Mouse (Mus musculus): ENCODE measurements around the gene Il21r. TPM values are rescaled to one million over a fixed set of nuclear protein-coding genes. Genes with fewer than 3 reads are reported as not detected.

The Il21r gene
- total and polyA plus RNA-seq, 2 experiments from 2014 or later = 0.12 TPM; not detected in 1

- 76% methylated on average over 3 of the region's 3 CpGs for WGBS
- Histone ChIP-seq H3K9me3 (replicated peaks; ENCODE audit: control insufficient read depth, low read length) (peaks cover 8% of the 10 kb centered on the region), H3K27me3 (ENCODE audit: control insufficient read depth, insufficient read depth, low read length) (no peaks in the 10 kb centered on the region), H3K4me3 (ENCODE audit: low read depth, low read length) (peak overlapping the region; percentile 19; the same call in 1 of the 2 replicates), H3K4me1 (ENCODE audit: control insufficient read depth, insufficient read depth) (no peaks in the 10 kb centered on the region), H3K9ac (replicated peaks; ENCODE audit: low read depth, low read length) (no peak overlapping the region; the same call in 1 of the 2 replicates), H3K36me3 (replicated peaks; ENCODE audit: control insufficient read depth, insufficient read depth, low read length) (no peaks in the 10 kb centered on the region), H3K27ac (ENCODE audit: low read depth) (peak overlapping the region; percentile 20; the same call in 1 of the 2 replicates), H3K4me2 (ENCODE audit: low read depth, low read length) (peak overlapping the region; percentile 30; the same call in 1 of the 2 replicates)
- DNase-seq (ENCODE audit: low spot score) (no peak), ATAC-seq (ENCODE audit: insufficient read depth, low read depth) (no peak)
- TF ChIP-seq EP300 (IDR thresholded peaks at IDR 0.05; ENCODE audit: low read depth) = no peak
- TF ChIP-seq CTCF (IDR thresholded peaks at IDR 0.05; ENCODE audit: low read depth) = no peak
Measured at GRCm38 (mm10) chr7:125630989-125631388, 27.8 kb downstream of the Il21r start.

GRCm38 (mm10) chr7:125637220-125638140 lies 34.3 kb downstream of the Il21r start:
- Histone ChIP-seq H3K4me1 (ENCODE audit: control insufficient read depth, insufficient read depth) (peaks cover 6% of the 10 kb centered on the region), H3K9ac (replicated peaks; ENCODE audit: low read depth, low read length) (no peak overlapping the region), H3K9me3 (replicated peaks; ENCODE audit: control insufficient read depth, low read length) (no peaks in the 10 kb centered on the region), H3K27ac (ENCODE audit: low read depth) (no peak overlapping the region), H3K4me2 (ENCODE audit: low read depth, low read length) (no peak overlapping the region), H3K27me3 (ENCODE audit: control insufficient read depth, insufficient read depth, low read length) (no peaks in the 10 kb centered on the region), H3K36me3 (replicated peaks; ENCODE audit: control insufficient read depth, insufficient read depth, low read length) (peaks cover 31% of the 10 kb centered on the region), H3K4me3 (ENCODE audit: low read depth, low read length) (no peak overlapping the region)
- TF ChIP-seq EP300 (IDR thresholded peaks at IDR 0.05; ENCODE audit: low read depth) = no peak
- no peak for TF ChIP-seq CTCF (IDR thresholded peaks at IDR 0.05; ENCODE audit: low read depth)
- no peak for ATAC-seq (ENCODE audit: insufficient read depth, low read depth)
- 79% methylated on average over 8 of the region's 8 CpGs for WGBS
- DNase-seq (ENCODE audit: low spot score) = no peak

- no peak for ATAC-seq (ENCODE audit: insufficient read depth, low read depth)
Measured at GRCm38 (mm10) chr7:125638376-125638775, 35.1 kb downstream of the Il21r start.

GRCm38 (mm10) chr7:125638870-125639386 lies 35.7 kb downstream of the Il21r start:
- H3K4me2 ChIP-seq (ENCODE audit: low read depth, low read length) = no peak overlapping the region
- peak; percentile 43 for DNase-seq (ENCODE audit: low spot score)
- no peaks in the 10 kb centered on the region for H3K9me3 ChIP-seq (replicated peaks; ENCODE audit: control insufficient read depth, low read length)
- no peaks in the 10 kb centered on the region for H3K27me3 ChIP-seq (ENCODE audit: control insufficient read depth, insufficient read depth, low read length)
- no peak overlapping the region for H3K27ac ChIP-seq (ENCODE audit: low read depth)
- peak; percentile 38; the same call in 1 of the 2 replicates for ATAC-seq (ENCODE audit: insufficient read depth, low read depth)
- TF ChIP-seq EP300 (IDR thresholded peaks at IDR 0.05; ENCODE audit: low read depth) = no peak
- TF ChIP-seq CTCF (IDR thresholded peaks at IDR 0.05; ENCODE audit: low read depth) = peak; percentile 77
- 47% methylated on average over 9 of the region's 9 CpGs for WGBS
- H3K36me3 ChIP-seq (replicated peaks; ENCODE audit: control insufficient read depth, insufficient read depth, low read length) = peaks cover 46% of the 10 kb centered on the region
- H3K9ac ChIP-seq (replicated peaks; ENCODE audit: low read depth, low read length) = no peak overlapping the region
- peaks cover 6% of the 10 kb centered on the region for H3K4me1 ChIP-seq (ENCODE audit: control insufficient read depth, insufficient read depth)
- no peak overlapping the region for H3K4me3 ChIP-seq (ENCODE audit: low read depth, low read length)

More at GRCm38 (mm10) chr7:125638376-125638775, 35.1 kb downstream of the Il21r start:
- Histone ChIP-seq H3K9ac (replicated peaks; ENCODE audit: low read depth, low read length) (no peak overlapping the region), H3K4me2 (ENCODE audit: low read depth, low read length) (no peak overlapping the region), H3K27ac (ENCODE audit: low read depth) (no peak overlapping the region), H3K4me3 (ENCODE audit: low read depth, low read length) (no peak overlapping the region), H3K36me3 (replicated peaks; ENCODE audit: control insufficient read depth, insufficient read depth, low read length) (peaks cover 40% of the 10 kb centered on the region), H3K4me1 (ENCODE audit: control insufficient read depth, insufficient read depth) (peaks cover 6% of the 10 kb centered on the region), H3K27me3 (ENCODE audit: control insufficient read depth, insufficient read depth, low read length) (no peaks in the 10 kb centered on the region), H3K9me3 (replicated peaks; ENCODE audit: control insufficient read depth, low read length) (no peaks in the 10 kb centered on the region)
- 72% methylated on average over 6 of the region's 6 CpGs for WGBS
- TF ChIP-seq EP300 (IDR thresholded peaks at IDR 0.05; ENCODE audit: low read depth) (no peak), CTCF (IDR thresholded peaks at IDR 0.05; ENCODE audit: low read depth) (no peak)
- DNase-seq (ENCODE audit: low spot score) = no peak

- H3K4me2 ChIP-seq (ENCODE audit: low read depth, low read length) = no peak overlapping the region
- peaks cover 6% of the 10 kb centered on the region for H3K4me1 ChIP-seq (ENCODE audit: control insufficient read depth, insufficient read depth)
- TF ChIP-seq EP300 (IDR thresholded peaks at IDR 0.05; ENCODE audit: low read depth) (no peak), CTCF (IDR thresholded peaks at IDR 0.05; ENCODE audit: low read depth) (no peak)
- H3K36me3 ChIP-seq (replicated peaks; ENCODE audit: control insufficient read depth, insufficient read depth, low read length) = peaks cover 95% of the 10 kb centered on the region
- 57% methylated on average over 6 of the region's 6 CpGs for WGBS
- H3K27me3 ChIP-seq (ENCODE audit: control insufficient read depth, insufficient read depth, low read length) = no peaks in the 10 kb centered on the region
- no peak for ATAC-seq (ENCODE audit: insufficient read depth, low read depth)
- no peaks in the 10 kb centered on the region for H3K9me3 ChIP-seq (replicated peaks; ENCODE audit: control insufficient read depth, low read length)
- no peak overlapping the region for H3K27ac ChIP-seq (ENCODE audit: low read depth)
- no peak overlapping the region for H3K9ac ChIP-seq (replicated peaks; ENCODE audit: low read depth, low read length)
- no peak overlapping the region for H3K4me3 ChIP-seq (ENCODE audit: low read depth, low read length)
- no peak for DNase-seq (ENCODE audit: low spot score)
Measured at GRCm38 (mm10) chr7:125643880-125644279, 40.7 kb downstream of the Il21r start.
